Mouse (Mus musculus) embryonic fibroblast, embryonic 13.5 days (primary cell): ENCODE measurements around the gene Vrtn. TPM values are rescaled to one million over a fixed set of nuclear protein-coding genes. Genes with fewer than 3 reads are reported as not detected.
A peak's percentile ranks its signal among the peaks of the same experiment; 100 is the strongest.

Source experiments
- H3K27ac ChIP-seq: 2 replicates; pipeline ENCODE4 v1.5.1; 2012; ENCODE audit warnings: low read length, control low read depth, inconsistent platforms; ENCODE audit not compliant: insufficient read depth
- H3K4me1 ChIP-seq: 2 replicates; pipeline ENCODE4 v1.6.1; 2011; ENCODE audit warnings: low read length; ENCODE audit not compliant: control insufficient read depth, insufficient read depth
- H3K4me3 ChIP-seq: 2 replicates; pipeline ENCODE4 v1.5.1; 2011; ENCODE audit warnings: mild to moderate bottlenecking, control low read depth, low read length; ENCODE audit not compliant: insufficient read depth
- CTCF ChIP-seq: IDR thresholded peaks from 2 replicates; pipeline ENCODE4 v1.5.1; 2011; ENCODE audit warnings: mild to moderate bottlenecking, control low read depth, low read length, moderate library complexity, borderline replicate concordance; ENCODE audit not compliant: insufficient read depth
- POLR2A ChIP-seq: IDR thresholded peaks from 2 replicates; pipeline ENCODE4 v1.6.1; 2011; ENCODE audit warnings: low read depth, mild to moderate bottlenecking, control low read depth, low read length, moderate library complexity
- polyA plus RNA-seq: library from polyadenylated mRNA; stranded (reverse); fragments of >200 nt; gene quantifications from 2 replicates; pipeline ENCODE4 v1.2.4, GENCODE M21; 2011; ENCODE audit warnings: low read depth; ENCODE audit not compliant: missing spikeins, insufficient read length

The Vrtn gene
- polyA plus RNA-seq = not detected in 2 replicates

- H3K27ac ChIP-seq = no peak within 1 kb of the TSS
- no peak for TF ChIP-seq POLR2A
- no peak for TF ChIP-seq CTCF
Measured at GRCm38 (mm10) chr12:84640654-84641053, at the start of gene Vrtn. Gene Vrtn (plus strand): TSS chr12:84641019.

GRCm38 (mm10) chr12:84598324-84598723 is 42.5 kb upstream of the Vrtn start:
- no peak for TF ChIP-seq POLR2A
- no peak for TF ChIP-seq CTCF
- H3K27ac ChIP-seq = no peak overlapping the region
- H3K4me1 ChIP-seq = no peaks in the 10 kb centered on the region
- H3K4me3 ChIP-seq = no peak overlapping the region

More at GRCm38 (mm10) chr12:84640654-84641053, at the start of gene Vrtn:
- no peak within 1 kb of the TSS for H3K4me3 ChIP-seq
- H3K4me1 ChIP-seq = no peaks in the 10 kb centered on the region

- TF ChIP-seq POLR2A (no peak), CTCF (no peak)
- Histone ChIP-seq H3K27ac (no peak overlapping the region), H3K4me1 (no peaks in the 10 kb centered on the region), H3K4me3 (no peak overlapping the region)
Measured at GRCm38 (mm10) chr12:84604001-84604400, 36.8 kb upstream of the Vrtn start.

- no peak for TF ChIP-seq POLR2A
- TF ChIP-seq CTCF = peak; percentile 47; the same call in 1 of the 2 replicates
- no peak overlapping the region for H3K27ac ChIP-seq
- H3K4me1 ChIP-seq = no peaks in the 10 kb centered on the region
- no peak overlapping the region for H3K4me3 ChIP-seq
Measured at GRCm38 (mm10) chr12:84605860-84606259, 35.0 kb upstream of the Vrtn start.

- no peak overlapping the region for H3K27ac ChIP-seq
- H3K4me3 ChIP-seq = no peak overlapping the region
- TF ChIP-seq POLR2A (no peak), CTCF (no peak)
- H3K4me1 ChIP-seq = no peaks in the 10 kb centered on the region; the same call in 1 of the 2 replicates
Measured at GRCm38 (mm10) chr12:84611718-84612117, 29.1 kb upstream of the Vrtn start.

- Histone ChIP-seq H3K27ac (no peak overlapping the region), H3K4me3 (no peak overlapping the region), H3K4me1 (no peaks in the 10 kb centered on the region; the same call in 1 of the 2 replicates)
- TF ChIP-seq CTCF (no peak), POLR2A (no peak)
Measured at GRCm38 (mm10) chr12:84612518-84612917, 28.3 kb upstream of the Vrtn start.

- H3K4me1 ChIP-seq = no peaks in the 10 kb centered on the region; the same call in 1 of the 2 replicates
- no peak overlapping the region for H3K4me3 ChIP-seq
- TF ChIP-seq CTCF (no peak), POLR2A (no peak)
- H3K27ac ChIP-seq = no peak overlapping the region
Measured at GRCm38 (mm10) chr12:84614001-84614400, 26.8 kb upstream of the Vrtn start.

GRCm38 (mm10) chr12:84614524-84614923 is 26.3 kb upstream of the Vrtn start:
- peak overlapping the region; percentile 61 for H3K27ac ChIP-seq
- no peak overlapping the region for H3K4me3 ChIP-seq
- no peak for TF ChIP-seq CTCF
- TF ChIP-seq POLR2A = no peak
- no peaks in the 10 kb centered on the region; the same call in 1 of the 2 replicates for H3K4me1 ChIP-seq

GRCm38 (mm10) chr12:84616977-84617630 is 23.7 kb upstream of the Vrtn start, which contains the start of gene Abcd4:
Gene Abcd4 (minus strand): TSS chr12:84617413.
- H3K4me3 ChIP-seq = peak within 1 kb of the TSS; percentile 69
- no peak within 1 kb of the TSS for H3K27ac ChIP-seq
- peak; percentile 96 for TF ChIP-seq POLR2A
- no peak for TF ChIP-seq CTCF
- H3K4me1 ChIP-seq = no peaks in the 10 kb centered on the region; the same call in 1 of the 2 replicates

- no peaks in the 10 kb centered on the region; the same call in 1 of the 2 replicates for H3K4me1 ChIP-seq
- peak overlapping the region; percentile 30; the same call in 1 of the 2 replicates for H3K4me3 ChIP-seq
- no peak overlapping the region for H3K27ac ChIP-seq
- TF ChIP-seq POLR2A (no peak), CTCF (no peak)
Measured at GRCm38 (mm10) chr12:84617663-84618062, 23.2 kb upstream of the Vrtn start.

- H3K4me3 ChIP-seq = no peak overlapping the region
- no peaks in the 10 kb centered on the region for H3K4me1 ChIP-seq
- TF ChIP-seq CTCF (no peak), POLR2A (no peak)
- H3K27ac ChIP-seq = no peak overlapping the region
Measured at GRCm38 (mm10) chr12:84620975-84621374, 19.8 kb upstream of the Vrtn start.
